Mouse (Mus musculus) layer of hippocampus, postnatal 25 days (tissue): ENCODE measurements at regions not wholly inside any gene's neighbourhood (a gene's known extent, or its start where the extent isn't known, plus 50 kb on each side); places are given as distances from the start of the nearest gene placed in this dataset.

Experiments used
- DNase-seq, 2 experiments: peaks; one replicate each; pipeline ENCODE4 v3.0.0; 2022; ENCODE audit warnings: mixed read lengths in 2 of 2, low spot score in 1 of 2; ENCODE audit errors: extremely low spot score in 1 of 2

- DNase-seq: no peak
Observed at GRCm38 (mm10) chr11:19145263-19145662, 126.5 kb upstream of the Meis1 start.

GRCm38 (mm10) chr11:19145991-19146390 is 127.2 kb upstream of the Meis1 start:
- no peak for DNase-seq

DNA sequence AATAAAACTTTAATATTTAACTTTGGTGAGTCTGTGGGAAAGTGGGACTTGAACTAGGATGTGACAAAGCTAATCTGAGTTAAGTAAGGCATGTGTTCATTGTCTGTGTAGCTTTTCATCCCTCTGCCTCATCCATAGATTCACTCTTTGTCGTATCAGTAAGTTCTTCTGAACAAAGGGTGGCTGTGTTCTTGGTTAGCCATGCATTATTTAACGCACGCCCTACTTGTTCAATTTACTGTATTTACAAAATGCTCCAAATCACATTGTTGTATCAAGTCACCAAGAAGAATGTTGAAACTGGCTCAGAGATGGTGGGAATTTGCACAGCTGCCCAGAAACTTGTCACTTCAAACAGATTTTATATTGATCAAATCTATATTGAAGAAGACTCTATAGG is 132.2 kb upstream of the Meis1 start:
- DNase-seq: no peak

DNA sequence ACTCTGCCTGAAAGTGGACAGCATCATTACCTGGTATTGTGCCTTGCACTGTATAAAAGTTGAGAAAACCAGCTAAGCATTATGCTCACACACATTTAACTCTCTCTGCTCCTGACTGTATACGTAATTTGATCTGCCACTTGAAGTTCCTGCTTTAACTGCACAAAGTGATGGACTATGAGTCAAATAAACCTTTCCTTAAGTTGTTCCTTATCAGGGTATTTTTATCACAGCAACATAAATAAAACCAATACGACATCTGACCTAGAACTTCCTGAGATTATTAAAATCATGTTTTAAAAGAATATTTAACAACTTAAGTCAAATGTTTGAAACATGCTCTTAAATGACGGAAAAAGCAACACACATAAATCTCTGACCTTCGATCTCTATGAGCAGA is 134.9 kb upstream of the Meis1 start:
- DNase-seq: no peak

- DNase-seq: no peak
Observed at GRCm38 (mm10) chr11:19154813-19155616, 136.2 kb upstream of the Meis1 start.

DNA sequence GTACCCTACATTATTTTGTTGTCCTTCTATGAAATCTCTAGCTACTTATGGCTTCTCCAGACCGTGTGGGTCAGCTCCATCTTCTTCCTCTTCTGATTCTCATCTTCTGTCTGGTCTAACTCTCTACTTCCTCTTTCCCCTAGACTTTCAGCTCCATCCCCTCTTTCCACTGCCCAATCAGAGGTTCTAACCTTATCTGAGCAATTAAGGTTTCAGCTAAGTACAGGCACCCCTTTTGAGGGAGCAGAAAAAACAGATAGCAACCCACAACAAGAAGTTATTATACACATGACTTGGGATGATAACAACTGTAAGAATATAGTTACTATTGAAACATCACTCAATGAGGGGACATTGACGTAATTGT is 136.8 kb upstream of the Meis1 start:
- DNase-seq: no peak

DNA sequence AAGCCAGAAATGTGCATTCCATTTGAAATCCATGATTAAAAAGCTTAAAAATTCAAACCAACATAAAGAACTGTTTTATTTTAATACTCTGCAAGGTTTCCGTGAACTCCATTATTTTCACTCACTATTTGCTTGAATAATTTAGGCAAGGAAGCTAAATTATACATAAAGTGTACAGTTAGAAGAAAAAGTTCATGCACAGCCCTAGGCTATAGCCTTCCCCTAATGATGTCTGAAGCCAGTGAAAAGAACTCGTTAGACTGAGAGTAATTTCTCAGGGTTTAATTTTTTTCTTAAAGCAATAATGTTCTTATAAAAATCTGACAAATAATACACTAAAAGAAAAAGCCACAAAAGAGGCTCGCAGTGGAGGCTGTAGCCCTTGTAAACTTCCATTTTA is 141.4 kb upstream of the Meis1 start:
- DNase-seq: no peak

- no peak for DNase-seq
Observed at GRCm38 (mm10) chr11:19160669-19161068, 141.9 kb upstream of the Meis1 start.

GRCm38 (mm10) chr11:19170938-19171337 is 152.2 kb upstream of the Meis1 start:
- no peak for DNase-seq

GRCm38 (mm10) chr11:19174305-19175017 is 155.7 kb upstream of the Meis1 start:
- no peak for DNase-seq

DNA sequence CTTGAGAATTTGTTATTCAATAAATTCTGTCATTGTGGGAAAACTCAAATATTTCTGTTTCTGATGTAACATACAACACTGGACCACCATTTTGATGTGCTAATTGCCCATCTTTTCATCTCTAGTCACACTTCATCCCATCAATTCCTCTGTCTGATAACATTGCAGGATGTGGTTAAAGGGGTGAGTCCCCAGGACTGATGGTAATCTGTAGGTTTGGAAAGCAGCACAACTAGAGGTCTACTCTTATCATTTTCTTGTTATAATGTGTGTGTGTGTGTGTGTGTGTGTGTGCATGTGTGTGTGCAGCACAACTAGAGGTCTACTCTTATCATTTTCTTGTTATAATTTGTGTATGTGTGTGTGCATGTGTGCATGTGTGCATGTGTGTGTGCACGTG is 160.5 kb upstream of the Meis1 start:
- no peak for DNase-seq

GRCm38 (mm10) chr11:19189778-19190177 is 171.0 kb upstream of the Meis1 start:
- no peak for DNase-seq

- DNase-seq: no peak
Observed at GRCm38 (mm10) chr11:19194464-19194863, 175.7 kb upstream of the Meis1 start.

DNA sequence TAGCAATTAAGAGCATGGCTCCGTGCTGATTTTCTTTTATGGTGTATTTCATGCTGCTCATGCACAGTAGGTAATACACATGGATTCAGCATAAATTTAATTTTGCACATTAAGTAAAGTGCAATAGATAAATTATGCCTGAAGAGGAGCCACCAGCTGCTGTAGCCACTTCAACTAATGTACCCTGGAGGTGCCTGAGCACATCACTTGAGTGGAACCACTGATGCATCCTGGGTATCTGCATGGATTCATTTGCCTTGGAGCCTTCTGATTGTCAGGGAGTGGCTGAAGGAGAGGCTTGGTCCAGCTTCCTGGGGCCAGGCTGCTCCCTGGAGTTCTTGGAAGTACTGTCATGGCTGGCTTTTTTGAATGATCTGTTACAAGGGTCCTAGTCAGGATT is 179.0 kb upstream of the Meis1 start:
- no peak for DNase-seq

DNA sequence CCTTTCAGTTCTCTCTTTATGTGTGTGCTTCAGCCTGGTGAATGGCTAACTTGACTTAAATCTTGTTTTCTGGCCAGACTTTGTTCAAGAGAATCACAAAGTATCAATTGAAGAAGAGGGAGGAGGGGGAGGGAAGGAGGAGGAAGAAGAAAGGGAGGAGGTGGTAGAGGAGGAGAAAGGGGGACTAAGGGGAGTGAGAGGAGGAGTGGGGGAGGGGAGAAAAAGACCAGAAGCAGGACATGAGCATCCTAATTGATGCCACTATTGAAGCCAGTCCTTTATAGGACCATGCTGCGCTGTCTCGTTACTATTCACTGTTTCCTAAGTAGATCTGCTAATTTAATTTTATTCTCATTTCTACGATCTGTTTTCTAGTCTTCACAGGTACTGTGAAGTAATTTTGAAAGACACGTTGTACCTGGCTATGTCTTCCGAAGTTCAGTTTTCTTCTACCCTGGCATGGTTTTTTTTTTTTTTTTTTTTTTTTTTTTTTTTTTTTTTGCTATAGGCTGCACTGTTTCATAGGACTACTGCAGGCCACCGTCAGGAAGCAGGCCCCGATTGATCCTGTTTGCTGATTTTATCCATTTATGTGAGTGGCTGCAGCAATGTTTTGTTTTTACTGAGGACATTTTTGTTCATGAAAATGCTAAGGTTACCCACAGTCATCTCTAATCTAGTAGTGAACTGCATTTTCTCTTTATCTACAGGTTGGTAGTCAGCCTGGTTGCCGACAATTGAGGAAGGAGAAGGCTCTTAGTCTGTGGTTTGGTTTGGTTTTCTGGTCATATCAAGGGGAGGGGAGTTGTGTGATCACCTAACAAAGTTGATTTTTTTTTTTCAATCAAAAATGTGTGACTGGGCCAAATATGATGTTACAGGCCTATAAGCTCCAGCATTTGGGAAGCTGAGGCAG is 184.1 kb upstream of the Meis1 start:
- no peak for DNase-seq

DNA sequence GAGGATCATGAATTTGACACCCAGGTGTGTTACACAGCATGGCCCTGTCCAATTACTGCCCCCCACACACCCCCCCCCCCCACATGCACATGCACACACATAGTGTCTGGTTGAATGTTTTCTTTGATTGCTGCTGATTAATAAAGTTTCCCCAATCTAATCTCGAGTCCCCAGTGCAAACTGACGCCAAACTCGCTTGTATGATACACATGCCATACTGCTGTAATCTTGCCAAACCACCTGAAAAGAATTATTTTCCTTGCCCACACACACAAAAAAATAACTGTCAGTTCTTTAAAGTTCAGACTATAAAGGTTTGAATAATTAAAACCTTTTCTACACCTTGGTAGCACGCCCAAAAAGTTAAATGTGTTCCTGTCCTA is 184.7 kb upstream of the Meis1 start:
- DNase-seq: no peak

DNA sequence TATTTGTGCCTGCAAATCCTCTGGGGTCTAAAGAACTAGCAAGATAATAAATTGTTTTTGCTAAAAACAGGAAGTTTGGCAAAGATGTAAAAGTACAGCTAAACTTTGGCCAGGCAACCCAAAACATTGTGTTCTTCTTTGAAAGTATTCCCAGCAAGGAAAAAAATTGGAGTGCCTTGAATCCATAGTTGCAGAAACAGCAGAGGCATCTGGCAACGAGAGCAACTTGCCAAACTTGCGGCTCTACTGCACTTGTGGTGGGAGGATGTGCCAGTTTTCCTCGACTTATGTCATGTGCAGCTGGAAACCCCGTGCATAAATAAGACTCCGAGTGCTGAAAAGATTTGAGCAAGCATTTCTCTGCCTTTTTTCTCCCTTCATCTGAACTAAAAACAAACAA is 185.2 kb upstream of the Meis1 start:
- peak in 1 of 2 experiments; percentile 19 for DNase-seq

GRCm38 (mm10) chr11:19204521-19204920 is 185.7 kb upstream of the Meis1 start:
- DNase-seq: no peak

- no peak for DNase-seq
Observed at GRCm38 (mm10) chr11:19205174-19205573, 186.4 kb upstream of the Meis1 start.

GRCm38 (mm10) chr11:19219476-19219875 is 200.7 kb upstream of the Meis1 start:
- no peak for DNase-seq

GRCm38 (mm10) chr11:19221442-19221841 is 202.7 kb upstream of the Meis1 start:
- no peak for DNase-seq
